Mouse (Mus musculus): Measurements from ENCODE around the gene Slc6a16. TPM values are rescaled to one million over a fixed set of nuclear protein-coding genes. Genes with fewer than 3 reads are reported as not detected.
A peak's percentile ranks its signal among the peaks of the same experiment; 100 is the strongest.

Slc6a16 gene
- polyA plus RNA-seq, 1 experiment from 2014 or later: 0.10 TPM

DNA sequence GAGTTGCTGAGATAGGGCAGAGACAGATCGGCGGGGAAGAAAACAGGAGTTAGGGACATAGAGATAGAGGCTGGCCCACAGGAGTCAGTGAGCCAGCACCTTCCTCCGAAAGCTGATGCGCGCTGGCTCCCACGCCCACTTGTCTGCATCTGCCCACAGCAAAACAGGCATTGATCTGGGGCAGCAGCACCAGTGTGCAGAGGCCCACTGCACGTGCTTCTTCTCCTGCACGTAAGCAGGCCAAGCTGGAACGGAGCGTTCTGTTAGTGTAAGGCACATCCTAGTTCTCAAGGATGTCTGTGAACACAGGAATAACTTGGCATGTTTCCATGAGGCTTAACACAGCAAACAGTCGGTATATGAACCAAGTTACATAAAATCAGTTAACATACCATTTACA, 41.9 kb upstream of the Slc6a16 start:
- no peaks in the 10 kb centered on the region for H3K9me3 ChIP-seq (replicated peaks)
- 81% methylated on average over 11 of the region's 11 CpGs for whole genome bisulfite sequencing

DNA sequence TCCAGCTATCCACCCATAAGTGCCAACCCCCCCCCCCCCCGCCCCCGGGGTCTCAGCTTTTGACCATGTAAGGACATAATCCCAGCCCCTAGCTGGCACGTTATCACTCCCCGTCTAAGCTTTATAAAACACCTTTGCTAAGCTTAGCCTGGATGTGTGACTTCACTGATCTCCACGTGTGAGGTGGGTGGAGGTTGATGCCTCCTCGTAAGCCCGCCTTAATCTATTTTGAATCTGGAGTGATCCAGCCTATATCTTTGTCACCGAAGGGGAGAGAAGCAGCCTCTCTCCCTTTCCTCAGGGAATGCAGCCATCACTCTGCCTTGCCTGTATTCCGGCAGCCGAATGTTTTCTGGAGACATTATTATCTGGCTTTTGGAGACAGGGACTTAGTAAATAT, 38.2 kb upstream of the Slc6a16 start:
- H3K27ac ChIP-seq: no peak overlapping the region

More for the DNA sequence above, 41.9 kb upstream of the Slc6a16 start:
- no peaks in the 10 kb centered on the region for H3K36me3 ChIP-seq
- 0 out of 2 replicates have a peak overlapping the region, but pooled peaks have one; percentile 2 for H3K9ac ChIP-seq
- H3K27ac ChIP-seq: no peak overlapping the region
- H3K4me3 ChIP-seq (replicated peaks): no peak overlapping the region
- peaks cover 22% of the 10 kb centered on the region; the same call in 1 of the 2 replicates for H3K27me3 ChIP-seq
- ATAC-seq (replicated peaks; ENCODE audit: low FRiP score): no peak
- peaks cover 3% of the 10 kb centered on the region; the same call in 1 of the 2 replicates for H3K4me1 ChIP-seq
- no peak overlapping the region for H3K4me2 ChIP-seq

DNA sequence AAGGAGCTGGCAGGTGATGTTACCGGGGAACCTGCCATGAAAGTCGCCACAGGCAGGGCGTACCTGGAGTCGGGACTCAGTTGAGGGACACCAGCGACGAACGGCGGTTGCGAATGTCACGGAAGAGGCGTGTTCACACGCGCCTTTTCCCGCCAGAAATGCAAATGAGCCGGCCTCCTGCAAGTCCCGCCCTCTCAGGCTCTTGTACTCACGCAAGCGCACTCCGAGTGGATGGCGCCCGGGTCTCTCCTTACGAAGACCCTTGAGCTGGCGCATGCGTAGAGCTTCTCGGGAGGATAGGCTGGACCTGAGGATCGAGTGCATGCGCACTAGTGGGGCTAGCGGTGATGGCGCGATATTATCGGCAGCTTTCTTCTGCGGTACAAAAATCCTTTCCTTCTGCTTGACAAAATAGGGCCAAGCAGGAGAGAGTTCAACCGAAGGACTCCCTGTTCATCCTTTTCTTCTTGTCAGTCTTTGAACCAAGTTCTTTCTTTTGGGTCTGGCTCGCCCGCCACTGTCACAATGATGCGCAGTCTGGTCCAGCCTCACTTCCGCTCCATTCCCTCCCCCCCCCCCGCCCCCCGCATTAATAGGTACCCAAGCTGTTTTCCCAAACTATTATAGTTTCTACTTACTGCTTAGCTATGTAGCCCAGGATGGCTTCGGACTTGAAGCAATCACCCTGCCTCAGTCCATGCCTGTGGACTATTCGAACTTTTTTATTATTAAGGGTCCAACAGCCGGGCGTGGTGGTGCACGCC, 36.3 kb upstream of the Slc6a16 start, which contains the start of gene Ccdc155:
Gene Ccdc155 (minus strand): TSS at position 513 of the 764 bp plus-strand sequence.
- H3K4me1 ChIP-seq: peaks cover 4% of the 10 kb centered on the region; the same call in 1 of the 2 replicates
- peak within 1 kb of the TSS; percentile 25; the same call in 1 of the 2 replicates for H3K9ac ChIP-seq
- H3K27ac ChIP-seq: no peak within 1 kb of the TSS
- peak; percentile 96 for ATAC-seq (replicated peaks; ENCODE audit: low FRiP score)
- peak within 1 kb of the TSS; percentile 59 for H3K4me2 ChIP-seq
- no peaks in the 10 kb centered on the region for H3K36me3 ChIP-seq
- WGBS: 8% methylated on average over 44 of the region's 44 CpGs
- peaks cover 4% of the 10 kb centered on the region for H3K27me3 ChIP-seq
- no peaks in the 10 kb centered on the region for H3K9me3 ChIP-seq (replicated peaks)
- H3K4me3 ChIP-seq (replicated peaks): peak within 1 kb of the TSS; percentile 46

More for the DNA sequence above, 38.2 kb upstream of the Slc6a16 start:
- WGBS: 61% methylated on average over 10 of the region's 10 CpGs
- Histone ChIP-seq H3K27me3 (peaks cover 6% of the 10 kb centered on the region; the same call in 1 of the 2 replicates), H3K36me3 (no peaks in the 10 kb centered on the region), H3K9ac (no peak overlapping the region), H3K4me2 (no peak overlapping the region), H3K9me3 (replicated peaks) (no peaks in the 10 kb centered on the region), H3K4me3 (replicated peaks) (no peak overlapping the region), H3K4me1 (peaks cover 6% of the 10 kb centered on the region; the same call in 1 of the 2 replicates)
- ATAC-seq (replicated peaks; ENCODE audit: low FRiP score): no peak

DNA sequence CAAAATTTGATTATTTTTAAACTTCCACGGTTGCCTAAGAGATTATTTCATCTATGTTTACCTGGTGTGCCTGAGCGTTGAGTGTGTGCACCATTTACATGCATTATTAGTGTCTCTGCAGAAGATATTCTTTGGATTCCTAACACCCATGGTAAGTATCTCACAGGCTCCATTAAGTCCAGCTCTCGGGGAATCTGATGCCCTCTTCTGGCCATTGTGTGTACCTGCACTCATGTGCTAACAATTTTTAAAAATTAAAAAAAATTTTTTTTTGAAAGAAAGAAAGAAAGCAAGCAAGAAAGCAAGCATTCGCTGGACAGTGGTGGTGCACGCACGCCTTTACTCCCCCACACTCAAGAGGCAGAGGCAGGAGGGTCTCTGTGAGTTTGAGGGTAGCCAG, 32.6 kb upstream of the Slc6a16 start:
- no peak overlapping the region for H3K27ac ChIP-seq
- no peak for ATAC-seq (replicated peaks; ENCODE audit: low FRiP score)
- WGBS: 82% methylated on average over 6 of the region's 6 CpGs
- no peak overlapping the region for H3K4me2 ChIP-seq
- peaks cover 14% of the 10 kb centered on the region for H3K4me1 ChIP-seq
- H3K4me3 ChIP-seq (replicated peaks): no peak overlapping the region
- H3K9me3 ChIP-seq (replicated peaks): no peaks in the 10 kb centered on the region
- H3K36me3 ChIP-seq: no peaks in the 10 kb centered on the region
- H3K9ac ChIP-seq: no peak overlapping the region
- H3K27me3 ChIP-seq: peaks cover 29% of the 10 kb centered on the region

DNA sequence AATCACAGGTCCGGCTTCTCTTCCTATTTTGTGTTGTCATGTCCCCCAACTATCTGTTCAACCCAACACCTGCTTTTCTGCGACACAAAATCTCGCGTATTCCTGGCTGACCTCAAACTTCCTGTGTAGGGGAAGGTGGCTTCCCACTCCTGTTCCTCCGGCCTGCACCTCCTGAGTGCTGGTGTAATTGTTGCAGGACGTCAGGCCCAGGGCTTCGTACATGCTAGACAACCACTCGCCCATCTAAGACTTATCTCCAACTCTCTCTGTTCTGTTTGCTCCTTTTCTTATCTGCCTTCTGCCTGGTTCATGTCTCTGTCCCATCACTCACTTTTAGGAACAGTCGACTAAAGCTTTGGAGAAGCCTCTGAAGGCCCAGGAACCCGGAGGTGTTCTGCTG, 29.8 kb upstream of the Slc6a16 start:
- no peak overlapping the region for H3K4me3 ChIP-seq (replicated peaks)
- no peak for ATAC-seq (replicated peaks; ENCODE audit: low FRiP score)
- H3K36me3 ChIP-seq: no peaks in the 10 kb centered on the region
- H3K9ac ChIP-seq: no peak overlapping the region
- no peaks in the 10 kb centered on the region for H3K9me3 ChIP-seq (replicated peaks)
- peaks cover 29% of the 10 kb centered on the region for H3K27me3 ChIP-seq
- peaks cover 16% of the 10 kb centered on the region for H3K4me1 ChIP-seq
- no peak overlapping the region for H3K27ac ChIP-seq
- WGBS: 64% methylated on average over 10 of the region's 10 CpGs
- H3K4me2 ChIP-seq: peak overlapping the region; percentile 54; the same call in 1 of the 2 replicates

DNA sequence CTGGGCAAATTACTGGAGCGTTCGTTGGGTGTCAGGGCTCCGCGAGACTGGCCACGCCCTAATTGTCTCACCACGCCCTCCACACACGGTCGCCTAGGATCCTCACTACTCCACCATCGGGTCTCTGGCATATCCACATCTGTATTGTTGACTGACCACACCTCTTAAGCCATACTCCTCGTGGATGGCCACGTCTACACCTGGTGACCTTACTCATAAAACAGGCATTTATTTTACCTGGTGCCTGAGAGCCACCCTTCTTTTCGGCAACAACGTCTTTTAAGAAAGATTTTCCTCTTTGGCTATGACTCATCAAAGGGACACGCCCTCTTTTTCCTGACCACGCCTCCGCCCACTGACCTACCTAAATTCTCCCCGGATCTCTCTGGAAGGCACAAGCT, 29.0 kb upstream of the Slc6a16 start, which contains the start of gene Dkkl1:
Gene Dkkl1 (minus strand): TSS at position 297 of the 401 bp plus-strand sequence.
- ATAC-seq (replicated peaks; ENCODE audit: low FRiP score): no peak
- Histone ChIP-seq H3K9me3 (replicated peaks) (no peaks in the 10 kb centered on the region), H3K27me3 (peaks cover 29% of the 10 kb centered on the region), H3K9ac (no peak within 1 kb of the TSS), H3K4me1 (peaks cover 20% of the 10 kb centered on the region), H3K36me3 (no peaks in the 10 kb centered on the region), H3K27ac (no peak within 1 kb of the TSS), H3K4me3 (replicated peaks) (peak within 1 kb of the TSS; percentile 22), H3K4me2 (peak within 1 kb of the TSS; percentile 54)
- WGBS: 4% methylated on average over 17 of the region's 17 CpGs

DNA sequence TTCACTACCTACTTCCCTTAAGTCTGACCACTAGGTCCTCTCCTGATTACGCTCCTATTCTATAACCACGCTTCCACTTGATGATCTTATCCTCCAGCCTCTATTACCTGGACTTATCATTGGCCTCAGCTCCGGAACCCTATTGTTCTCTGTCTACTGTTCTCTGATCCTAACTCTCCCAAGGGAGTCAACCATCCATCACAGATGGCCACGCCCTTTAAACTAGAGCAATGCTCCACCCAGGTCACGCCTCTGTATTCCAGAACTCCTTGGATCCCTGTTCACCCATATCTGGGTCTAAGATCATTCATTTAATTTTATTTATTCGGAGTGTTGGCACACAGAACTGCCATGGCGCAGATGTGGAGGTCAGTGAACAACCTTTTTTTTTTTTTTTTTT, 28.5 kb upstream of the Slc6a16 start:
- Histone ChIP-seq H3K4me2 (peak overlapping the region; percentile 54; the same call in 1 of the 2 replicates), H3K4me3 (replicated peaks) (no peak overlapping the region), H3K9ac (no peak overlapping the region), H3K27ac (no peak overlapping the region), H3K9me3 (replicated peaks) (no peaks in the 10 kb centered on the region), H3K36me3 (peaks cover 3% of the 10 kb centered on the region), H3K4me1 (peaks cover 25% of the 10 kb centered on the region), H3K27me3 (peaks cover 29% of the 10 kb centered on the region)
- ATAC-seq (replicated peaks; ENCODE audit: low FRiP score): no peak
- WGBS: 72% methylated on average over 7 of the region's 7 CpGs

DNA sequence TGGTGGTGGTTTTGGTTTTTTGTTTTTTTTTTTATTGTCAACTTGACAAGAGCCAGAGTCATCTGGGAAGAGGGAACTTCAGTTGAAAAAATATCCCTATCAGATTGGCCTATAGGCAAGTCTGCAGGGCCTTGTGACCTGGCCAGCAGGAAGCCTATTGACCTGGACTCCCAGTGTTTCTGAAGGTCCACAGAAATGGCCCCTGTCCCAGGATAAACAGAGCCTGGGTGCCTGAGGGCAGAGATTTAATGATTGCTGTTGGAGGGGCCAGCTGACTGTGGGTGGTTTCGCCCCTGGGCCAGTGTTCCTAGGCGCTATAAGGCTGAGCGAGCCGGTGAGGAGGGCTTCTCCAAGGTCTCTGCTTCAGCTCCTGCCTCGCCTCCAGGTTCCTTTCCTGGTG, 27.2 kb upstream of the Slc6a16 start:
- Histone ChIP-seq H3K4me1 (peaks cover 37% of the 10 kb centered on the region), H3K9me3 (replicated peaks) (no peaks in the 10 kb centered on the region), H3K27ac (no peak overlapping the region), H3K4me2 (no peak overlapping the region), H3K27me3 (peaks cover 29% of the 10 kb centered on the region), H3K4me3 (replicated peaks) (no peak overlapping the region), H3K36me3 (peaks cover 17% of the 10 kb centered on the region), H3K9ac (no peak overlapping the region)
- WGBS: 47% methylated on average over 5 of the region's 5 CpGs
- no peak for ATAC-seq (replicated peaks; ENCODE audit: low FRiP score)

DNA sequence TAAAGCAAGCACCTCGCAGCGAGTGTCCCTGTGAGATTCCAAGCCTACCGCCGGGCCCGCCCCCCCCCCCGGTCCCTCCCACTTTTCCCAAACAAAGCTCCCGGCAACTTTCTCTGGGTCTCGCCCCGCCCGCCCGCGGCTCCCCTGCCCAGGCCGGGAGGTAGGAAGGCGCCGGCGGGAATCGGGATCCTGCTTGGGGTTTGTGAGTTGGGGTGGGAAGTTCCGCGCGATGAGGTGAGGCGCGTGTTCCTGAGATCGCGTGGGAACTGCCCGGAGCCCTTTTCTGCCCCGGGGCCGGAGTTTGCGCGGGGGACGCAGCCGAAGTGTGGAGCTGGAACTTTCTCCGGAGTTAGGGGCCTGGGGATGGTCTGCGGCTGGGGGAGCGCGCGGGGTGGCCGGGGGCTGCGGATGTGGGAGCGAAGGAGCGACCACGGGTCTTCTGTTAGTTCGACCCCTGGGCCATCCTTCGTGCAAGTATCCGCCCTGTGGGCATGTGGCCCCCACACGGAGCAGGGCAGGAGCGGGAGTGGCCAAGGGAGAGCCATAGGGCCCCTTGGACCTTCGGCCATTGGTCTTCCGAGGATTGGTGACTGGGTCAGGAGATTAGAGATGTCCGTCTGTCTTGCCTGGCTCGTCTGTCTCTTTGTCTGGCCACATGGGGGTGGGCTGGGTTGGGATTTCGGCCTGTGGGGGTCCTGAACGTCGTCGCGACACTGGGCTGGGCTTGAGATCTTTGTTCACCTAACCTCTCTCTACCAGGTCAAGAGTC, 25.0 kb upstream of the Slc6a16 start, which contains the start of gene Tead2:
Gene Tead2 (plus strand): TSS at position 81 of the 769 bp plus-strand sequence.
- Histone ChIP-seq H3K27me3 (peaks cover 17% of the 10 kb centered on the region), H3K9me3 (replicated peaks) (no peaks in the 10 kb centered on the region), H3K9ac (peak within 1 kb of the TSS; percentile 98), H3K4me1 (peaks cover 55% of the 10 kb centered on the region), H3K4me3 (replicated peaks) (peak within 1 kb of the TSS; percentile 87), H3K4me2 (peak within 1 kb of the TSS; percentile 75), H3K36me3 (peaks cover 38% of the 10 kb centered on the region), H3K27ac (peak within 1 kb of the TSS; percentile 96)
- ATAC-seq (replicated peaks; ENCODE audit: low FRiP score): peak; percentile 65
- under 1% methylated on average over 55 of the region's 55 CpGs for WGBS

DNA sequence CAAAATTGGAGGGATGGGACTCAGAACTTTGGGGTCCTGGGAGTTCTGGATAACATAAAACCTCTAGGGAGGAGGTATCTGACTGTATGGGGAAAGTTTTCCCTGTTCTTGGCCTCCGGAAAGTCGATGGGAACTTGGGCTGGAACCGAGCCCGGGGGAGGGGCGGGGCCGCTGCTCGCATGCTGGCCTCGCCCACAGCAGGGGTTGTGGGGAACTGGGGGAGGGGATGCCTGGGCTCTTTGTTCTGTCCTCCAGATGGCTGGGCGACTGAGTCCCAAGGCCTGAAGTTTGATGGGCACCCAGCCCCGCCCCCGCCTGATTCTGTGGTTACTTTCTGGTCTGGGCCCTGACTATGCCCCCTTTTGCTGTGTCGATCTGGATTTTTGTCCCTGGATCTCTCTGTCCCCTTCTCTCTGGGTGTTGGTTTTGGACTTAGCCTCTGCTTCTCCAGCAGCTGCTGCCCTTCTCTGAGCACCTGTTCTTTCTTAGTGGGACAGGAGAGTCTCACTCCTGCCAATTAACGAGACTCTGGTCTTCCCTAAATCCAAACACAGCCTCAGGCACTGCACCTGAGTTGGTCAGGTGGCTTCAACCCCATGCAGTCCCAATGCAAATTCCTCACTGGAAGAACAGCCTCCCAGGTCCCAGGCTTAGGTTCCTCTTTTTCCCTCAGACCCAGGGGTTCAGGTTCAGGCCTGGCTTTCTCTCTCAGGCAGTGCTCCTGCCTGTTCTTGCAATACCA, 24.3 kb upstream of the Slc6a16 start:
- Histone ChIP-seq H3K27me3 (peaks cover 9% of the 10 kb centered on the region), H3K4me2 (peak overlapping the region; percentile 75), H3K4me1 (peaks cover 52% of the 10 kb centered on the region), H3K36me3 (peaks cover 46% of the 10 kb centered on the region), H3K9me3 (replicated peaks) (no peaks in the 10 kb centered on the region), H3K4me3 (replicated peaks) (peak overlapping the region; percentile 87), H3K27ac (peak overlapping the region; percentile 96), H3K9ac (peak overlapping the region; percentile 98)
- peak; percentile 84 for ATAC-seq (replicated peaks; ENCODE audit: low FRiP score)
- 2% methylated on average over 13 of the region's 13 CpGs for WGBS

DNA sequence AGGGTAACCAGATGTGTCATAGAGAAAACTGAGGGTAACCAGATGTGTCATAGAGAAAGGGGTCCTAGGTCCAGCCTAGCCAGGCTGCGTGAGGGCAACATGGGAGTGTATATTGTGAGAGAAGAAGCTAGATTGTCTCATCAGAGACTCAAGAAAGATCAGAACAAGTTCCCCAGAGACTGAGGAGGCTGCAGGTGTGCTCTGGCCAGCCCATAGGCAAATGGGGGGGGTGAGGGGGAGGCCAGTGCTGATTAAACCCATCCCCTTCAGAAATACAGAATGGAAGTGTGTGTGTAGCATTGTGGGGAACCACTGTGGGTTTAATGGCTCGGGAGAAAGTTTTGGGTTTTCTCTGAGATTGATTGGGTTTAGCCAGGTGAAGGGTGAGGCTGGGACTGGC, 19.2 kb upstream of the Slc6a16 start:
- no peak for ATAC-seq (replicated peaks; ENCODE audit: low FRiP score)
- no peak overlapping the region for H3K4me2 ChIP-seq
- H3K9ac ChIP-seq: no peak overlapping the region
- H3K27me3 ChIP-seq: no peaks in the 10 kb centered on the region
- H3K36me3 ChIP-seq: peaks cover 97% of the 10 kb centered on the region
- H3K4me1 ChIP-seq: peaks cover 37% of the 10 kb centered on the region
- 82% methylated on average over 2 of the region's 2 CpGs for WGBS
- H3K4me3 ChIP-seq (replicated peaks): no peak overlapping the region
- no peak overlapping the region for H3K27ac ChIP-seq
- H3K9me3 ChIP-seq (replicated peaks): no peaks in the 10 kb centered on the region
